Mouse (Mus musculus) lung, adult 2 months (tissue): ENCODE results near the gene Rab25.

Source experiments
- CTCF ChIP-seq: fragments of 200-500 bp; IDR thresholded peaks from 2 replicates; pipeline ENCODE4 v1.5.1; 2011; ENCODE audit warnings: mild to moderate bottlenecking, low read length, control low read depth; ENCODE audit not compliant: insufficient read depth
- POLR2A ChIP-seq: fragments of 200-500 bp; IDR thresholded peaks from 2 replicates; pipeline ENCODE4 v1.6.1; 2011; ENCODE audit warnings: low read depth, mild to moderate bottlenecking, control low read depth, low read length, borderline replicate concordance; ENCODE audit errors: extremely low read depth

- TF ChIP-seq POLR2A (no peak), CTCF (no peak)
Observed at GRCm38 (mm10) chr3:88515095-88515386, 33.1 kb downstream of the Rab25 start.
